Comparison of ENCODE assay signal across 21 mouse cellular contexts in the genomic region with DNA sequence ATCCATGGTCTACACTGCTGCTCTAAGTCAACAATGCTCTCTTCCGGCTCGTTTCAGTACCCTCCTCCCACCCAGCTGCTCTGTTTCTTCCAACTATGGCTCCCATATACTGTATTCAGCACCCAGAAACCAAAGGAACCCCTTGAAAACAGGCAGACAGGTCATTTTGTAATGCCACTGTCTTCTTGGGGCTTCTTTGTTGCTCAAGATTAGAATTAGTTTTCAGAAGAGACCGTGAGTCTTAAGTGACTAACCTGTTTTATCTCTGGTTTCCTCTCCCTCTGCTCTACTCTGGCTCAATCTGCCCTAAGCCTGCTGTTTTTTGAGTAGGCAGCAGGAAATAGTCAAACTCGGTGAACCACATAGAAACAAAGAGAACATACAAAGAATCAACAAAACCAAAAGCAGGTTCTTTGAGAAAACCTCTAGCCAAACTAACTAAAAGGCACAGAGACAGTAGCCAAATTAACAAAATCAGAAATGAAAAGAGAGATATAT.
DNase-seq lines count a peak whose midpoint lies in the region; ATAC-seq and TF ChIP-seq lines count a peak whose summit lies in the region.
"Had no signal": no experiment of that assay in that cellular context is flagged by ENCODE, and none has a peak within 500 bp of the region (broad histone marks: within the 10 kb centered on the region; RNA-seq: fewer than 3 reads in every experiment).

No protein-coding gene starts in this region.

- H3K27ac ChIP-seq in cerebellum, adult 2 months (ENCODE audit: insufficient read depth, low read length) = no peak overlapping the region
- H3K27ac ChIP-seq: forebrain, embryonic 10.5 days; heart, adult 2 months; heart, embryonic 15.5 days; hindbrain, embryonic 13.5 days; kidney, postnatal 0 days; left cerebral cortex, adult 2 months had no signal

- H3K4me3 ChIP-seq in cerebellum, adult 2 months (replicated peaks; ENCODE audit: insufficient read depth, low read depth, low read length) = no peak overlapping the region
- H3K4me3 ChIP-seq: forebrain, embryonic 10.5 days; heart, adult 2 months; heart, embryonic 15.5 days; hindbrain, embryonic 13.5 days; left cerebral cortex, adult 2 months had no signal

- peak; percentile 25 to 34 for DNase-seq in thymus, postnatal 10 days (ENCODE audit: low spot score in 2 of 2)
- DNase-seq in thymus, adult 18-20 months = no peak
- DNase-seq in R1 (ENCODE audit: low read depth, low spot score) = peak; percentile 23
- no peak for DNase-seq in cerebellum, adult 11 months
- no peak for DNase-seq in cerebellum, adult 2 months
- DNase-seq: adrenal gland, postnatal 14 days; cerebellum, adult 9-11 months; gastrocnemius, postnatal 25 days; heart, adult 2 months; heart, postnatal 36 days; kidney, adult 2 months; lung, postnatal 4 days had no signal

- TF ChIP-seq POLR2A in cerebellum, adult 2 months (IDR thresholded peaks at IDR 0.05; ENCODE audit: borderline replicate concordance, insufficient read depth, low read length) = no peak

- TF ChIP-seq CTCF in cerebellum, adult 2 months (IDR thresholded peaks at IDR 0.05; ENCODE audit: borderline replicate concordance, insufficient read depth, low read depth, low read length) = no peak

- H3K4me1 ChIP-seq in cerebellum, adult 2 months (ENCODE audit: control insufficient read depth, insufficient read depth, low read length) = no peaks in the 10 kb centered on the region
- H3K4me1 ChIP-seq: forebrain, embryonic 10.5 days; heart, embryonic 15.5 days; hindbrain, embryonic 13.5 days had no signal

- ATAC-seq in megakaryocyte, adult 5-6 weeks (ENCODE audit: poor library complexity, severe bottlenecking) = 0 out of 2 replicates have a peak, but pooled peaks have one; percentile 20
- ATAC-seq in monocyte, adult 5-6 weeks (replicated peaks; ENCODE audit: insufficient number of reproducible peaks, low FRiP score, low TSS enrichment, poor library complexity, severe bottlenecking) = no peak
- ATAC-seq: midbrain, embryonic 16.5 days; Patski had no signal

- no peaks in the 10 kb centered on the region for H3K27me3 ChIP-seq in cerebellum, adult 2 months (ENCODE audit: control insufficient read depth, insufficient read depth, low read length)
- H3K27me3 ChIP-seq: heart, embryonic 15.5 days; hindbrain, embryonic 13.5 days; Patski had no signal

- 80% methylated on average over 4 of the region's 4 CpGs for WGBS in cerebellum, adult 2 months

Comparison
In these comparisons a context has a peak if more than half of its experiments do, and no peak if none do; other contexts are left out.
1. DNase-seq: peak in thymus, postnatal 10 days (2 of 2) and R1 (single experiment); none in thymus, adult 18-20 months (0 of 2), cerebellum, adult 11 months (single experiment) and cerebellum, adult 2 months (0 of 2).